Mouse (Mus musculus) midbrain, embryonic 16.5 days (tissue): ENCODE data around the gene Ikzf1. TPM values are rescaled to one million over a fixed set of nuclear protein-coding genes. Genes with fewer than 3 reads are reported as not detected.

ENCODE experiments used
- ATAC-seq: fragments of 200-750 bp; cut with Nextera tagmentation; 2 replicates; pipeline ENCODE4 v1.8.0; 2017; ENCODE audit warnings: moderate TSS enrichment
- H3K27ac ChIP-seq: fragments of 300-500 bp; sonication (generic); 2 replicates; pipeline ENCODE4 v1.5.1; 2014; ENCODE audit warnings: mild to moderate bottlenecking, low read length, mixed read lengths
- H3K27me3 ChIP-seq: fragments of 300-500 bp; sonication (generic); 2 replicates; pipeline ENCODE4 v1.6.1; 2014; ENCODE audit warnings: low read depth, low read length, mixed read lengths; ENCODE audit not compliant: control insufficient read depth, insufficient read depth
- H3K36me3 ChIP-seq: fragments of 300-500 bp; sonication (generic); 2 replicates; pipeline ENCODE4 v1.6.1; 2014; ENCODE audit warnings: mild to moderate bottlenecking, low read length, moderate library complexity, mixed read lengths; ENCODE audit not compliant: control insufficient read depth, insufficient read depth
- H3K4me1 ChIP-seq: fragments of 300-500 bp; sonication (generic); 2 replicates; pipeline ENCODE4 v1.6.1; 2014; ENCODE audit warnings: mild to moderate bottlenecking, low read length, mixed read lengths; ENCODE audit not compliant: control insufficient read depth, insufficient read depth
- H3K4me2 ChIP-seq: fragments of 300-500 bp; sonication (generic); 2 replicates; pipeline ENCODE4 v1.6.1; 2014; ENCODE audit warnings: mild to moderate bottlenecking, low read length, mixed read lengths
- H3K4me3 ChIP-seq: fragments of 300-500 bp; sonication (generic); 2 replicates; pipeline ENCODE4 v1.5.1; 2014; ENCODE audit warnings: low read depth, mild to moderate bottlenecking, low read length, moderate library complexity, mixed read lengths
- H3K9ac ChIP-seq: fragments of 300-500 bp; sonication (generic); 2 replicates; pipeline ENCODE4 v1.6.1; 2014; ENCODE audit warnings: low read depth, low read length, mixed read lengths
- H3K9me3 ChIP-seq: fragments of 300-500 bp; sonication (generic); replicated peaks from 2 replicates; pipeline ENCODE4 v1.6.1; 2014; ENCODE audit warnings: mild to moderate bottlenecking, low read length, mixed read lengths; ENCODE audit not compliant: control insufficient read depth, poor library complexity, severe bottlenecking
- whole genome bisulfite sequencing: fragments of 180-500 bp; shearing (Covaris S2); extraction: QIAGEN DNeasy Blood & Tissue Kit; methylation state at CpG from one replicate; pipeline ENCODE4 v1.1.7; 2014; 5-methylcytosine and 5-hydroxymethylcytosine counted together
- polyA plus RNA-seq: library from polyadenylated mRNA; unstranded; fragments of >200 nt; fragmentation: Nextera tagmentation; extraction: Ambion mirVana; gene quantifications from 2 replicates; pipeline ENCODE4 v1.2.1, GENCODE M21; 2015

Ikzf1 gene
- polyA plus RNA-seq, 1 experiment from 2014 or later, result 1.4 TPM

DNA sequence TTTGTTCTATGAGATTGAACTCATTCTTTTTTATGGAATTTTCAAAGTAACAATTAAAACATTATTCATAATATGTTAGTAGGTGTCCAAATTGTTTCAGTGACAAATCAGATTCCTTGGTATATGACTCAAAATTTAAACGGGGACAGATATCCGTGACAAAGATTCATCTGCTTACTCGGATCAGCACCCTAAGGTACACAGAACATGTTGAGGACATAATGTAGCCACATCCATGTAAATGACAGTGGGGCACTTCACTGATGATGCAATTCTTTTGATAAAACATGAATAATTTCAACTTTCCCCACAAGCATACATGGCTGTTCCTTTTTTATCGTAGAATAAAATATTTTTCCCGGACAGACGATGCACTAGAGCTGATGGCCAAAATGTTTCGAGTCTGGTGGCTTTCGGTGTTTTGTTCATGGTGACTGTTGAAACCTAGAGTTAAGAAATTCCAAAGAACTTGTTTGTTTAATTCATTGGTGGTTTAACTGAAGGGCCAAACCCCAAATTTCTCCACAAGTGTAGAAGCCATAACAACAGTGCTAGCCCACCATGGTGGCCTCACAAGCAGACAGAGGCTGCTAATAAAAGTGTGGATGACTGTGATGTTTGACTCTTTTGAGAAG is 2.9 kb downstream of the Ikzf1 start:
- no peak overlapping the region for H3K4me2 ChIP-seq
- H3K9me3 ChIP-seq, result no peaks in the 10 kb centered on the region
- no peak for ATAC-seq
- WGBS, result 90% methylated on average over 8 of the region's 8 CpGs
- H3K27ac ChIP-seq, result no peak overlapping the region
- peaks cover 35% of the 10 kb centered on the region for H3K27me3 ChIP-seq
- H3K4me3 ChIP-seq, result no peak overlapping the region
- peaks cover 12% of the 10 kb centered on the region for H3K4me1 ChIP-seq
- no peak overlapping the region for H3K9ac ChIP-seq
- no peaks in the 10 kb centered on the region for H3K36me3 ChIP-seq

DNA sequence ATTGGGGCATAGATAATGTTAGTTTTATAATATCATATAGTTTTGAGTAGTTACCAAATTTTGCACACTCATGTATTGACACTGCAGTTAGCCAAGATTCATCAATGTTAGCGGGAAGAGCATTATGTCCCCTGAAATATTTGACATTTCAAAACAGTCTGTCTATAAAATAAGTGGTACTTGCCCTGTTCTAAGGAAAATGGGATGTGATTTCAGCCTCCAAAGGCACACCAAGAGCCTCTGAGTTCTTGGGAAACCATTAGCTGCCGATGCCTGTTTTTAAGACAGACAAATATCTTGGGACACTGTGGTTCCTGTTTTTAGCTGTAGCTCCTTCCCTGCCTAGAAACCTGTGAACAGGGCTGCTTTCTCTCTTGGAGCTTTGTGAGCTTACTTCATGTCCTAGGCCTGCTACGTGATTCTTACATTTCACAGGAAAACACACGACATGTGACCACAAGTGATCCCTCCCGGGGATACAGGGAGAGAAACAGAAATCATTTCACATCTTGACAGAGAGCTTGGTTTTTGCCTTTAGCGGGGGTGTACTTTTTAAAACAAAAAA is 4.0 kb downstream of the Ikzf1 start:
- no peaks in the 10 kb centered on the region for H3K9me3 ChIP-seq
- H3K27ac ChIP-seq, result no peak overlapping the region
- no peaks in the 10 kb centered on the region for H3K36me3 ChIP-seq
- H3K4me2 ChIP-seq, result no peak overlapping the region
- peaks cover 32% of the 10 kb centered on the region for H3K27me3 ChIP-seq
- ATAC-seq, result no peak
- no peak overlapping the region for H3K4me3 ChIP-seq
- WGBS, result 83% methylated on average over 6 of the region's 6 CpGs
- no peak overlapping the region for H3K9ac ChIP-seq
- peaks cover 12% of the 10 kb centered on the region for H3K4me1 ChIP-seq

DNA sequence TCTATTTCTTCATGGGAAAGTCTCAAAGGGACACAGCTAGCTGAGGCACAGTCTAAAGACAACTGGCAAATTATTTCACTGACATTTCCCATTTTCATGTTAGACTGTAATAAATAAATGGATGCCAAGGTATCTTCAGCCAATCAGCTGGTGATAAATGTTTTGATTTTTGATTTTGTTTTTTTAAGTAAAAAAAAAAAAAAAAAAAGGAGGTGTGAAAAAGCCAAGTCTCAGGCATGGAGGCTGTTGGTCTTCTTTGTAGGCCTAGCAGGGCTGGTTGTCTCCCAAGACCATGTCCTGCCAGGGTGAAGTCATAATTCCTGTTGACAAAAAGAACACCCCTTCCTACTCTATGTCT is 4.9 kb downstream of the Ikzf1 start:
- Histone ChIP-seq H3K9ac (no peak overlapping the region), H3K27me3 (peaks cover 24% of the 10 kb centered on the region), H3K36me3 (no peaks in the 10 kb centered on the region), H3K4me2 (no peak overlapping the region), H3K27ac (no peak overlapping the region), H3K9me3 (no peaks in the 10 kb centered on the region), H3K4me1 (peaks cover 12% of the 10 kb centered on the region), H3K4me3 (no peak overlapping the region)
- ATAC-seq, result no peak

DNA sequence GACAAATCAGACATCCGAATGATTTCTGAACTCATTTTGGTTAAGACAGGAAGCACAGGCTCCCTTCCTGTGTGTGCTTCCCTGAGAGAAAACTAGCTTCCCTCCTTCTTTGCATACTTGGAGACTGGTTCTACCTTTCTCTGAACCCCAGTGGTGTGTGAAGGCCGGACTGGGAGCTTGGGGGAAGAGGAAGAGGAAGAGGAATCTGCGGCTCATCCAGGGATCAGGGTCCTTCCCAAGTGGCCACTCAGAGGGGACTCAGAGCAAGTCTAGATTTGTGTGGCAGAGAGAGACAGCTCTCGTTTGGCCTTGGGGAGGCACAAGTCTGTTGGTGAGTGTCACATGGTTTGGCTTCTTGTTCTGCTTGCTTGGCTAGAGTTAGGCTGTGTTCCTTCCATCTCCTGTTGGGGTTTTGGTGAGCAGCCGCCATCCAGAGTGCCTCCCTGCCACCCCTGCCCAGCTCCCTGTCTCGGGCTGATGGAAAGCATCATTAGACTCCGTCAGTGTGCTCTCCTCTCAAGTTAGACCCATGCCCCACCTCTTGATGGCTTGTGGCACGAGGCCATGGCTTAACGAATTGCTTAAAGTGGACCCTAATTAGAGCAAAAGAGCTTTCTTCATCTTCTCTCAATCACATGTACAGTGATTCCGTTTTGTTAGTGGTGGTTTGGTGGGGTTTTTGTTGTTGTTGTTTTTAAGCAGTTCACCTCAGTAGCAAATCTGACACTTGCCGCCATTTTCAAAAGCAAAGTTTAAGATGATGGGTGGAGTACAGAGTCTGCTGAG is 5.4 kb downstream of the Ikzf1 start:
- Histone ChIP-seq H3K36me3 (no peaks in the 10 kb centered on the region), H3K9me3 (no peaks in the 10 kb centered on the region), H3K4me1 (peaks cover 9% of the 10 kb centered on the region), H3K27ac (no peak overlapping the region), H3K27me3 (peaks cover 18% of the 10 kb centered on the region), H3K4me3 (no peak overlapping the region), H3K4me2 (no peak overlapping the region), H3K9ac (no peak overlapping the region)
- WGBS, result 84% methylated on average over 11 of the region's 11 CpGs
- no peak for ATAC-seq

DNA sequence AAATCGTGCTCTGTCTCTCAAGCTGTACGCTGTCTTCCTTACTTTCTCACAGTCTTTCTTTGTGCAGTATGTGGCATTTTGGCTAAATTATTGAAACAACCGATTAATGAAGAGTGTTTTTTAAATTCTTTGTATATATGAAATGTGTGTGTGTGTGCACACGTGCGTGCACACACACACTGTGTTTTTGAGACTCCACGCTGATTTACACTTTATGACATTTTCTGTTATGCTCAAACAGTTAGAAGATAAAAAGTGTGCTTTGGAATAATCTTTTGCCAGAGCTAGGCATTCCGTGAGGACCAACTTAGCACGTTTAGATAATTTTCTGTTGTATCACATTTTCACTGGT is 6.0 kb downstream of the Ikzf1 start:
- Histone ChIP-seq H3K4me1 (peaks cover 8% of the 10 kb centered on the region), H3K27me3 (peaks cover 15% of the 10 kb centered on the region), H3K27ac (no peak overlapping the region), H3K9ac (no peak overlapping the region), H3K9me3 (no peaks in the 10 kb centered on the region), H3K36me3 (no peaks in the 10 kb centered on the region), H3K4me2 (no peak overlapping the region), H3K4me3 (no peak overlapping the region)
- ATAC-seq, result no peak
- 96% methylated on average over 8 of the region's 8 CpGs for WGBS

DNA sequence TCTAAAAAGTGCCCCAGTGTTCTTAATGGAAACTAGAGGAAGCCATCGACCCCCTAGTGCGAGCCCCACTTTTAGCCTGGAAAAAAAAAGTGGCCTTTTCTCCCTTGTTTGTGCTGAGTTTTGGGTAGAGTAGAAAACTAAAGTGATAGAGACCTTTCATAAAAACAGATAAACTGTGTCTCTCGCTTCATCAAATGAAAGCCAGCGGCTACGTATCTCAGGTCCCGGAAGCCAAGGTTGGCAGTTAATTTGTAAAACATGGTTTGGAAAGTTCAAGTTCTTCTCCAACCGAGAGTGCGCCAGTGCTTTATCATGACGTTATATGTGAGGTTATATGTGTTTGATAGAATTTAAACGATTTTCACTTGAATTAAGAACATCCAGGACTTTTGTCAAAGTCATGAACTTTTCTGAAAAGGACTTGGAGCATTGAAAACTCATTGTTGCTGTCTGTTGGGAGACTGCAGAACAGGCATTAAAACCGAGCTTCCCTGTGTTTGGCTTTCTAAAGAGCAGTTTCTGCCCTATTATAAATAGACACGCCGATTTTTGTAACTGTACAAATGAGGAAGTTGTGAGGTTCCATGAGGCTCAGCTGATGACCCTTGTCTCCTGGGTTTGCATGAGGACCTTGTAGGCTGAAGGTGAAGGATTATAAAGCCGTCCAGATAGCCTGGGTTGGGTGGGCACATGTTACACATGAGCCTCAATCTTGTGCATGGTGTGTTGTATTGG is 6.7 kb downstream of the Ikzf1 start:
- 91% methylated on average over 14 of the region's 14 CpGs for WGBS

DNA sequence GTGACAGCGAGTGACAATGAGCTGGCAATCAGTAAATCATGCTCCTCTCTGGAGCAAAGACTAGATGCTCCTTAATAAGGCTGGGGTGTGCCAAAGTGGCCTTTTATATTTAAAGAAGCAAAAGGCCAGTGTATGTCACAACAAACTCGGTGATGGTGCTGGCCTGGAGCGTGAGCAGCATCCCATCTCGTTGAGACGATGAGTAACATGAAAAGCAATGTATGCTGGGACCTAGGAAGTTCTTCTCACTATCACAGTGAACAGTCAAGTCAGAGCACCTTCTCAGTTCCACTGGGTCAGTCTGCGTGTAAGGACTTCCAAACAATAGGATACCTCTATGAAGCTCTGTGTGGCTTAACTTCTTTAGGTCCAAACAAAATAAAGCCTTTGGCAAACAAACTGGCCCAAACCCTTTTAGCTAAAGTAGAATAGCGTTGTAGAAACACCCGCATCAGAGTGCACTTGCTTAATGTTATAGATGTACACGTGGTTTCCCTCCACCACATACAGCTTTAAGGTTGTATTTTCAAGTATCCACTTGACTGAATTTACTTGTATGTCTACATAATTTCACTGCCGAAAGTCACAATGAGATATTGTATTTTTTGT is 7.9 kb downstream of the Ikzf1 start:
- H3K4me2 ChIP-seq, result no peak overlapping the region
- 94% methylated on average over 10 of the region's 10 CpGs for WGBS

More for the DNA sequence above, 6.7 kb downstream of the Ikzf1 start:
- Histone ChIP-seq H3K4me1 (peaks cover 3% of the 10 kb centered on the region; the same call in 1 of the 2 replicates), H3K4me2 (no peak overlapping the region), H3K27ac (no peak overlapping the region), H3K27me3 (peaks cover 10% of the 10 kb centered on the region), H3K9me3 (no peaks in the 10 kb centered on the region), H3K4me3 (no peak overlapping the region), H3K9ac (no peak overlapping the region), H3K36me3 (no peaks in the 10 kb centered on the region)
- no peak for ATAC-seq

DNA sequence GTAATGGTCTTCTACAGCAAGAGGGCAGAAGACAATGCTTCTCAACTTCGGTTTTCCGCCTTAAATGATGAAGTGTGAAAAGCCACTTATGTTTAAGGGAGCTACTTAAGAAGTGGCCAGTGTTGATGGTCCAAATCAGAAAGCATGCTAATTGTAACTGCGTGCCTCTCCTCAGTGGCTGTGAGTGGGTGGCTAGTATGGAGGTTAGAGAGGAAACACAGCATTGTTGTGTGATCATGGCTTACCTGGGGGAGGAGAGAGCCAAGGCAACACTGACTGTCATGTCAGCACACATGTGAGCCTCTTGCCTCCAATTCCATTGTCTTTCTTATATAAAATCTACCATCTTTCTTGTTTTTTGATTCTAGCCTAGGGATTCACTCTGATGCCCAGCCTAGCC is 8.6 kb downstream of the Ikzf1 start:
- no peak for ATAC-seq
- no peak overlapping the region for H3K27ac ChIP-seq
- no peaks in the 10 kb centered on the region for H3K27me3 ChIP-seq
- no peaks in the 10 kb centered on the region for H3K4me1 ChIP-seq
- H3K9ac ChIP-seq, result no peak overlapping the region
- no peak overlapping the region for H3K4me3 ChIP-seq
- WGBS, result 87% methylated on average over 3 of the region's 3 CpGs
- no peaks in the 10 kb centered on the region for H3K9me3 ChIP-seq
- H3K4me2 ChIP-seq, result no peak overlapping the region
- no peaks in the 10 kb centered on the region for H3K36me3 ChIP-seq

More for the DNA sequence above, 7.9 kb downstream of the Ikzf1 start:
- Histone ChIP-seq H3K4me1 (no peaks in the 10 kb centered on the region), H3K36me3 (no peaks in the 10 kb centered on the region), H3K4me3 (no peak overlapping the region), H3K27me3 (peaks cover 5% of the 10 kb centered on the region), H3K9ac (no peak overlapping the region), H3K9me3 (no peaks in the 10 kb centered on the region), H3K27ac (no peak overlapping the region)
- ATAC-seq, result no peak
